Mouse (Mus musculus) erythroblast, embryonic 14.5 days (primary cell): ENCODE results near the gene Hoxb7.

Experiments used
- GATA1 ChIP-seq: IDR thresholded peaks from 2 replicates; pipeline ENCODE4 v1.6.1; 2012; ENCODE audit warnings: low read length, inconsistent platforms, mixed read lengths
- TAL1 ChIP-seq: IDR thresholded peaks from 3 replicates; pipeline ENCODE4 v1.6.1; 2012; ENCODE audit warnings: low read length, inconsistent platforms, mixed read lengths

GRCm38 (mm10) chr11:96281396-96281795 is 5.0 kb upstream of the Hoxb7 start:
- TF ChIP-seq GATA1 (no peak), TAL1 (no peak)
